Comparison of ENCODE assay signal across 19 mouse cellular contexts in the genomic region with DNA sequence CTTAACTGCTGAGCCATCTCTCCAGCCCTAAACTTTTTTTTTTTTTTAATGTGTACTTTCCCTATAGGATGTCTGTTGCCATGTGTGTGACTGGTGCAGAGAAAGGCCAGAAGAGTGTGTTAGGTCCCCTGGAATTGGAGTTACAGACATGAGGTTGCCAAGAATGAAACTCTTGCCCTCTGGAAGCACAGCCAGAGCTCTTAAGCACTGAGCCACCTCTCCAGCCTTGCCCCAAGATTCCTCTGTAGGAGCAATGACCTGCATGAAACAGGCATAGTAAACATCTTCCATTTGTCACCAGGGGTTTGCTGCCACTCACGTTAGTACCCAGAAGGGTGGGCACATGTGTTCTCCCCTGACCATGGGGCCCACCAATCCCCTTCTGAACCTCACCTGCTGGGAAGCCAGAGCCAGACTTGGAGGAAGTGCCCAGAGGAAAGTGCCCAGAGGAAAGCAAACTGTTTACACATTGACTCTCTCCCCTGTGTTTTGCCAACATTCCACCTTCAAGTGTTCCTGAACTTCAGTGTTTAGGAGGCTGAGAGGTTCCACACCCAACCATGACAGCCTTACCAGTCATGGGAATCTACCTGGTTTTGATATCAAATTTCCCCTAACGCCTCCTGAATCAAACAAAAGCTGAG. TPM values are rescaled to one million over a fixed set of nuclear protein-coding genes. Genes with fewer than 3 reads are reported as not detected.
DNase-seq lines count a peak whose midpoint lies in the region; ATAC-seq and TF ChIP-seq lines count a peak whose summit lies in the region.
"Had no signal": no experiment of that assay in that cellular context is flagged by ENCODE, and none has a peak within 500 bp of the region (broad histone marks: within the 10 kb centered on the region; RNA-seq: fewer than 3 reads in every experiment).

No protein-coding gene starts in this region.

- H3K9me3 ChIP-seq in lung, embryonic 15.5 days: no peaks in the 10 kb centered on the region
- H3K9me3 ChIP-seq in stomach, postnatal 0 days (ENCODE audit: control insufficient read depth, low read length): no peaks in the 10 kb centered on the region
- H3K9me3 ChIP-seq: embryonic facial prominence, embryonic 12.5 days; forebrain, embryonic 13.5 days; heart, embryonic 12.5 days; hindbrain, embryonic 10.5 days; hindbrain, embryonic 15.5 days had no signal

- H3K4me3 ChIP-seq in lung, adult 2 months (replicated peaks; ENCODE audit: extremely low read depth, low read depth, low read length): no peak overlapping the region
- no peak overlapping the region for H3K4me3 ChIP-seq in lung, embryonic 15.5 days
- no peak overlapping the region for H3K4me3 ChIP-seq in stomach, postnatal 0 days (ENCODE audit: low read depth, low read length)
- H3K4me3 ChIP-seq: embryonic facial prominence, embryonic 12.5 days; forebrain, embryonic 13.5 days; heart, adult 2 months; heart, embryonic 12.5 days; hindbrain, embryonic 10.5 days; hindbrain, embryonic 15.5 days had no signal

- no peak for TF ChIP-seq EP300 in stomach, postnatal 0 days (optimal IDR thresholded peaks at IDR 0.05)

- no peak overlapping the region for H3K9ac ChIP-seq in lung, embryonic 15.5 days
- H3K9ac ChIP-seq in stomach, postnatal 0 days (ENCODE audit: low read length): no peak overlapping the region
- H3K9ac ChIP-seq: embryonic facial prominence, embryonic 12.5 days; forebrain, embryonic 13.5 days; forebrain, postnatal 0 days; heart, embryonic 12.5 days; hindbrain, embryonic 15.5 days had no signal

- peak; percentile 69 for DNase-seq in lung, adult 2 months
- DNase-seq in lung, postnatal 14 days: peak; percentile 56
- DNase-seq in stomach, postnatal 0 days (ENCODE audit: low spot score): no peak
- no peak for DNase-seq in frontal cortex, postnatal 14 days (ENCODE audit: low spot score in 2 of 2)
- no peak for DNase-seq in embryo, embryonic 9.5 days (ENCODE audit: extremely low spot score)
- DNase-seq: adrenal gland, adult 2 months; adrenal gland, postnatal 36 days; cerebellum, adult 2 months; cerebellum, postnatal 10 days; forebrain, postnatal 0 days; gastrocnemius, postnatal 36 days; heart, adult 2 months had no signal

- ATAC-seq in lung, embryonic 15.5 days (ENCODE audit: borderline replicate concordance, extremely low read depth, low FRiP score, low TSS enrichment): peak; percentile 23; the same call in 1 of the 2 replicates
- ATAC-seq in stomach, postnatal 0 days (ENCODE audit: low FRiP score, low TSS enrichment): no peak
- no peak for ATAC-seq in erythroblast, adult 5-6 weeks (replicated peaks; ENCODE audit: low FRiP score, poor library complexity, severe bottlenecking)
- ATAC-seq: forebrain, embryonic 13.5 days; forebrain, postnatal 0 days had no signal

- H3K4me2 ChIP-seq in lung, embryonic 15.5 days: no peak overlapping the region
- no peak overlapping the region for H3K4me2 ChIP-seq in stomach, postnatal 0 days (replicated peaks; ENCODE audit: low read depth)
- H3K4me2 ChIP-seq: embryonic facial prominence, embryonic 12.5 days; forebrain, embryonic 13.5 days; heart, embryonic 12.5 days; hindbrain, embryonic 15.5 days had no signal

- peak; percentile 39; the same call in 1 of the 2 replicates for TF ChIP-seq POLR2A in lung, adult 2 months (IDR thresholded peaks at IDR 0.05; ENCODE audit: borderline replicate concordance, extremely low read depth, low read depth, low read length)

- peaks cover 5% of the 10 kb centered on the region; the same call in 1 of the 2 replicates for H3K4me1 ChIP-seq in lung, adult 2 months (ENCODE audit: control insufficient read depth, insufficient read depth, low read length)
- H3K4me1 ChIP-seq in lung, embryonic 15.5 days: no peaks in the 10 kb centered on the region
- H3K4me1 ChIP-seq in stomach, postnatal 0 days (replicated peaks; ENCODE audit: control insufficient read depth, insufficient read depth): no peaks in the 10 kb centered on the region
- H3K4me1 ChIP-seq: embryonic facial prominence, embryonic 12.5 days; forebrain, embryonic 13.5 days; heart, embryonic 12.5 days; hindbrain, embryonic 10.5 days; hindbrain, embryonic 15.5 days had no signal

- no peaks in the 10 kb centered on the region for H3K36me3 ChIP-seq in lung, embryonic 15.5 days
- H3K36me3 ChIP-seq in stomach, postnatal 0 days (ENCODE audit: control insufficient read depth, insufficient read depth, low read length): no peaks in the 10 kb centered on the region
- H3K36me3 ChIP-seq: embryonic facial prominence, embryonic 12.5 days; heart, embryonic 12.5 days; hindbrain, embryonic 10.5 days; hindbrain, embryonic 15.5 days had no signal

- TF ChIP-seq CTCF in lung, adult 2 months (IDR thresholded peaks at IDR 0.05; ENCODE audit: insufficient read depth, low read length): no peak
- no peak for TF ChIP-seq CTCF in stomach, postnatal 0 days (IDR thresholded peaks at IDR 0.05; ENCODE audit: low read depth)

- peak overlapping the region; percentile 68 for H3K27ac ChIP-seq in lung, embryonic 15.5 days
- H3K27ac ChIP-seq in stomach, postnatal 0 days (replicated peaks): peak overlapping the region; percentile 49; the same call in 1 of the 2 replicates
- H3K27ac ChIP-seq: embryonic facial prominence, embryonic 12.5 days; forebrain, embryonic 13.5 days; heart, adult 2 months; hindbrain, embryonic 10.5 days; hindbrain, embryonic 15.5 days had no signal

- 37% methylated on average over 2 of the region's 2 CpGs for WGBS in lung, adult 2 months
- WGBS in lung, embryonic 15.5 days: 51% methylated on average over 2 of the region's 2 CpGs
- WGBS in stomach, postnatal 0 days: 59% methylated on average over 2 of the region's 2 CpGs

- no peaks in the 10 kb centered on the region for H3K27me3 ChIP-seq in lung, embryonic 15.5 days
- H3K27me3 ChIP-seq in stomach, postnatal 0 days (ENCODE audit: control insufficient read depth, insufficient read depth, low read length): no peaks in the 10 kb centered on the region
- H3K27me3 ChIP-seq: embryonic facial prominence, embryonic 12.5 days; forebrain, embryonic 13.5 days; heart, embryonic 12.5 days; hindbrain, embryonic 15.5 days had no signal

RNA-seq across cellular contexts. Expression of gene Selenbp1, which starts 21.7 kb away (rescaled TPM):
- 865 and 921 TPM in 2 replicates for polyA plus RNA-seq in lung, adult 2 months (2012; rRNA removed)
- 216 and 237 TPM in 2 replicates for polyA plus RNA-seq in lung, embryonic 15.5 days (2015; fragmentation: Nextera tagmentation; extraction: Ambion mirVana)
- polyA plus RNA-seq in stomach, postnatal 0 days (2015; fragmentation: Nextera tagmentation; extraction: Ambion mirVana): 65.9 and 71.9 TPM in 2 replicates
- 20.3 and 45.0 TPM in 2 replicates for total RNA-seq in erythroblast, adult 5-6 weeks (2015; ENCODE audit: low replicate concordance)
- 35.3 and 41.0 TPM in 2 replicates for total RNA-seq in erythroblast, adult 5-6 weeks (2017; ENCODE audit: low replicate concordance)

RNA-seq across cellular contexts. Expression of gene Psmb4, which starts 24.4 kb away (rescaled TPM):
- 175 and 210 TPM in 2 replicates for polyA plus RNA-seq in lung, adult 2 months (2012; rRNA removed)
- polyA plus RNA-seq in lung, embryonic 15.5 days (2015; fragmentation: Nextera tagmentation; extraction: Ambion mirVana): 336 and 350 TPM in 2 replicates
- polyA plus RNA-seq in stomach, postnatal 0 days (2015; fragmentation: Nextera tagmentation; extraction: Ambion mirVana): 243 and 251 TPM in 2 replicates
- total RNA-seq in erythroblast, adult 5-6 weeks (2015; ENCODE audit: low replicate concordance): 108 and 126 TPM in 2 replicates
- total RNA-seq in erythroblast, adult 5-6 weeks (2017; ENCODE audit: low replicate concordance): 40.0 and 52.2 TPM in 2 replicates

RNA-seq across cellular contexts. Expression of gene Rfx5, which starts 42.7 kb away (rescaled TPM):
- polyA plus RNA-seq in lung, adult 2 months (2012; rRNA removed): 10.5 and 14.6 TPM in 2 replicates
- polyA plus RNA-seq in lung, embryonic 15.5 days (2015; fragmentation: Nextera tagmentation; extraction: Ambion mirVana): 9.5 and 9.8 TPM in 2 replicates
- polyA plus RNA-seq in stomach, postnatal 0 days (2015; fragmentation: Nextera tagmentation; extraction: Ambion mirVana): 3.0 and 3.2 TPM in 2 replicates
- total RNA-seq in erythroblast, adult 5-6 weeks (2015; ENCODE audit: low replicate concordance): 3.3 and 4.2 TPM in 2 replicates
- total RNA-seq in erythroblast, adult 5-6 weeks (2017; ENCODE audit: low replicate concordance): 2.2 and 5.9 TPM in 2 replicates

Comparison
In these comparisons a context has a peak if more than half of its experiments do, and no peak if none do; other contexts are left out.
1. DNase-seq: peak in lung, adult 2 months (single experiment) and lung, postnatal 14 days (single experiment); none in stomach, postnatal 0 days (single experiment), frontal cortex, postnatal 14 days (0 of 2) and embryo, embryonic 9.5 days (single experiment).